Mouse (Mus musculus): ENCODE data around the gene Por. TPM values are rescaled to one million over a fixed set of nuclear protein-coding genes. Genes with fewer than 3 reads are reported as not detected.
A peak's percentile ranks its signal among the peaks of the same experiment; 100 is the strongest.

The Por gene
- polyA plus RNA-seq (2012; rRNA removed) = 50.8 and 56.2 TPM in 2 replicates

- DNase-seq (ENCODE audit: low read depth in 1 of 2, low spot score in 2 of 2) = no peak
- H3K36me3 ChIP-seq (ENCODE audit: control insufficient read depth, insufficient read depth, low read length) = no peaks in the 10 kb centered on the region
- H3K27me3 ChIP-seq (ENCODE audit: control insufficient read depth, insufficient read depth, low read length) = no peaks in the 10 kb centered on the region
- H3K27ac ChIP-seq (ENCODE audit: insufficient read depth, low read length) = no peak within 1 kb of the TSS
- TF ChIP-seq POLR2A (IDR thresholded peaks at IDR 0.05; ENCODE audit: low read depth, low read length) (no peak), CTCF (IDR thresholded peaks at IDR 0.05; ENCODE audit: extremely low read depth, insufficient read depth, insufficient read length, insufficient replicate concordance) (no peak)
- peaks cover 1% of the 10 kb centered on the region; the same call in 1 of the 2 replicates for H3K4me1 ChIP-seq (ENCODE audit: control insufficient read depth, insufficient read depth, insufficient read length)
- 40% methylated on average over 9 of the region's 9 CpGs for WGBS
- H3K4me3 ChIP-seq (ENCODE audit: extremely low read depth, insufficient read depth, insufficient read length) = no peak within 1 kb of the TSS
Measured at GRCm38 (mm10) chr5:135669741-135670275, at the start of gene Por. Gene Por, plus strand, starts transcription at chr5:135670033.

- TF ChIP-seq CTCF (IDR thresholded peaks at IDR 0.05; ENCODE audit: extremely low read depth, insufficient read depth, insufficient read length, insufficient replicate concordance) (no peak), POLR2A (IDR thresholded peaks at IDR 0.05; ENCODE audit: low read depth, low read length) (no peak)
Measured at GRCm38 (mm10) chr5:135620526-135620925, 49.3 kb upstream of the Por start.

GRCm38 (mm10) chr5:135621725-135622124 is 48.1 kb upstream of the Por start:
- WGBS = 86% methylated on average over 10 of the region's 10 CpGs

More at GRCm38 (mm10) chr5:135620526-135620925, 49.3 kb upstream of the Por start:
- Histone ChIP-seq H3K4me3 (ENCODE audit: extremely low read depth, insufficient read depth, insufficient read length) (no peak overlapping the region), H3K36me3 (ENCODE audit: control insufficient read depth, insufficient read depth, low read length) (no peaks in the 10 kb centered on the region), H3K4me1 (ENCODE audit: control insufficient read depth, insufficient read depth, insufficient read length) (no peaks in the 10 kb centered on the region), H3K27me3 (ENCODE audit: control insufficient read depth, insufficient read depth, low read length) (no peaks in the 10 kb centered on the region), H3K27ac (ENCODE audit: insufficient read depth, low read length) (no peak overlapping the region)
- DNase-seq (ENCODE audit: low read depth in 1 of 2, low spot score in 2 of 2) = no peak
- whole genome bisulfite sequencing = 86% methylated on average over 9 of the region's 9 CpGs

GRCm38 (mm10) chr5:135623006-135623563 is 46.7 kb upstream of the Por start:
- no peak for DNase-seq (ENCODE audit: low read depth in 1 of 2, low spot score in 2 of 2)
- no peaks in the 10 kb centered on the region for H3K27me3 ChIP-seq (ENCODE audit: control insufficient read depth, insufficient read depth, low read length)
- WGBS = 86% methylated on average over 18 of the region's 18 CpGs
- H3K36me3 ChIP-seq (ENCODE audit: control insufficient read depth, insufficient read depth, low read length) = no peaks in the 10 kb centered on the region
- H3K4me1 ChIP-seq (ENCODE audit: control insufficient read depth, insufficient read depth, insufficient read length) = no peaks in the 10 kb centered on the region
- H3K27ac ChIP-seq (ENCODE audit: insufficient read depth, low read length) = no peak overlapping the region
- no peak for TF ChIP-seq POLR2A (IDR thresholded peaks at IDR 0.05; ENCODE audit: low read depth, low read length)
- TF ChIP-seq CTCF (IDR thresholded peaks at IDR 0.05; ENCODE audit: extremely low read depth, insufficient read depth, insufficient read length, insufficient replicate concordance) = no peak
- no peak overlapping the region for H3K4me3 ChIP-seq (ENCODE audit: extremely low read depth, insufficient read depth, insufficient read length)

More at GRCm38 (mm10) chr5:135621725-135622124, 48.1 kb upstream of the Por start:
- TF ChIP-seq POLR2A (IDR thresholded peaks at IDR 0.05; ENCODE audit: low read depth, low read length) = no peak
- no peak for TF ChIP-seq CTCF (IDR thresholded peaks at IDR 0.05; ENCODE audit: extremely low read depth, insufficient read depth, insufficient read length, insufficient replicate concordance)
- Histone ChIP-seq H3K36me3 (ENCODE audit: control insufficient read depth, insufficient read depth, low read length) (no peaks in the 10 kb centered on the region), H3K4me3 (ENCODE audit: extremely low read depth, insufficient read depth, insufficient read length) (no peak overlapping the region), H3K27me3 (ENCODE audit: control insufficient read depth, insufficient read depth, low read length) (no peaks in the 10 kb centered on the region), H3K27ac (ENCODE audit: insufficient read depth, low read length) (no peak overlapping the region), H3K4me1 (ENCODE audit: control insufficient read depth, insufficient read depth, insufficient read length) (no peaks in the 10 kb centered on the region)
- DNase-seq (ENCODE audit: low read depth in 1 of 2, low spot score in 2 of 2) = no peak

- Histone ChIP-seq H3K27me3 (ENCODE audit: control insufficient read depth, insufficient read depth, low read length) (no peaks in the 10 kb centered on the region), H3K36me3 (ENCODE audit: control insufficient read depth, insufficient read depth, low read length) (no peaks in the 10 kb centered on the region), H3K27ac (ENCODE audit: insufficient read depth, low read length) (no peak overlapping the region), H3K4me1 (ENCODE audit: control insufficient read depth, insufficient read depth, insufficient read length) (peaks cover 4% of the 10 kb centered on the region; the same call in 1 of the 2 replicates), H3K4me3 (ENCODE audit: extremely low read depth, insufficient read depth, insufficient read length) (no peak overlapping the region)
- WGBS = 53% methylated on average over 10 of the region's 10 CpGs
- TF ChIP-seq POLR2A (IDR thresholded peaks at IDR 0.05; ENCODE audit: low read depth, low read length) (no peak), CTCF (IDR thresholded peaks at IDR 0.05; ENCODE audit: extremely low read depth, insufficient read depth, insufficient read length, insufficient replicate concordance) (no peak)
- no peak for DNase-seq (ENCODE audit: low read depth in 1 of 2, low spot score in 2 of 2)
Measured at GRCm38 (mm10) chr5:135628916-135629315, 40.9 kb upstream of the Por start.

- Histone ChIP-seq H3K27me3 (ENCODE audit: control insufficient read depth, insufficient read depth, low read length) (no peaks in the 10 kb centered on the region), H3K27ac (ENCODE audit: insufficient read depth, low read length) (no peak overlapping the region), H3K36me3 (ENCODE audit: control insufficient read depth, insufficient read depth, low read length) (no peaks in the 10 kb centered on the region), H3K4me3 (ENCODE audit: extremely low read depth, insufficient read depth, insufficient read length) (no peak overlapping the region), H3K4me1 (ENCODE audit: control insufficient read depth, insufficient read depth, insufficient read length) (peaks cover 4% of the 10 kb centered on the region; the same call in 1 of the 2 replicates)
- TF ChIP-seq POLR2A (IDR thresholded peaks at IDR 0.05; ENCODE audit: low read depth, low read length) (no peak), CTCF (IDR thresholded peaks at IDR 0.05; ENCODE audit: extremely low read depth, insufficient read depth, insufficient read length, insufficient replicate concordance) (no peak)
- 84% methylated on average over 3 of the region's 3 CpGs for WGBS
- no peak for DNase-seq (ENCODE audit: low read depth in 1 of 2, low spot score in 2 of 2)
Measured at GRCm38 (mm10) chr5:135629401-135629800, 40.4 kb upstream of the Por start.

- no peak for TF ChIP-seq CTCF (IDR thresholded peaks at IDR 0.05; ENCODE audit: extremely low read depth, insufficient read depth, insufficient read length, insufficient replicate concordance)
- no peak for TF ChIP-seq POLR2A (IDR thresholded peaks at IDR 0.05; ENCODE audit: low read depth, low read length)
- H3K27me3 ChIP-seq (ENCODE audit: control insufficient read depth, insufficient read depth, low read length) = no peaks in the 10 kb centered on the region
- no peaks in the 10 kb centered on the region; the same call in 1 of the 2 replicates for H3K36me3 ChIP-seq (ENCODE audit: control insufficient read depth, insufficient read depth, low read length)
- DNase-seq (ENCODE audit: low read depth in 1 of 2, low spot score in 2 of 2) = peak; percentile 41 to 59
- H3K4me1 ChIP-seq (ENCODE audit: control insufficient read depth, insufficient read depth, insufficient read length) = peaks cover 4% of the 10 kb centered on the region; the same call in 1 of the 2 replicates
- H3K27ac ChIP-seq (ENCODE audit: insufficient read depth, low read length) = no peak overlapping the region
- no peak overlapping the region for H3K4me3 ChIP-seq (ENCODE audit: extremely low read depth, insufficient read depth, insufficient read length)
- 30% methylated on average over 3 of the region's 3 CpGs for WGBS
Measured at GRCm38 (mm10) chr5:135630598-135630997, 39.2 kb upstream of the Por start.

All from spleen, adult 2 months (tissue).